Mouse (Mus musculus) forebrain, embryonic 11.5 days (tissue): Measurements from ENCODE around the gene Sdccag8. TPM values are rescaled to one million over a fixed set of nuclear protein-coding genes. Genes with fewer than 3 reads are reported as not detected.

ENCODE experiments used
- ATAC-seq: fragments of 200-750 bp; cut with Nextera tagmentation; replicated peaks from 2 replicates; pipeline ENCODE4 v1.8.0; 2017; ENCODE audit warnings: moderate TSS enrichment; ENCODE audit not compliant: low FRiP score
- DNase-seq: peaks from one replicate; pipeline ENCODE4 v3.0.0-alpha.2; 2017; ENCODE audit warnings: low spot score
- H3K27ac ChIP-seq: fragments of 300-500 bp; sonication (generic); 2 replicates; pipeline ENCODE4 v1.5.1; 2014; ENCODE audit warnings: low read depth, low read length
- H3K27me3 ChIP-seq: fragments of 300-500 bp; sonication (generic); 2 replicates; pipeline ENCODE4 v1.6.1; 2014; ENCODE audit warnings: mild to moderate bottlenecking, low read length, mixed read lengths; ENCODE audit not compliant: control insufficient read depth, insufficient read depth
- H3K36me3 ChIP-seq: fragments of 300-500 bp; sonication (generic); 2 replicates; pipeline ENCODE4 v1.6.1; 2014; ENCODE audit warnings: mild to moderate bottlenecking, low read length, moderate library complexity, mixed read lengths; ENCODE audit not compliant: control insufficient read depth, insufficient read depth
- H3K4me1 ChIP-seq: fragments of 300-500 bp; sonication (generic); replicated peaks from 2 replicates; pipeline ENCODE4 v1.6.1; 2014; ENCODE audit warnings: low read length, mixed read lengths; ENCODE audit not compliant: control insufficient read depth, insufficient read depth
- H3K4me2 ChIP-seq: fragments of 300-500 bp; sonication (generic); 2 replicates; pipeline ENCODE4 v1.6.1; 2014; ENCODE audit warnings: low read depth, mild to moderate bottlenecking, low read length, moderate library complexity, mixed read lengths; ENCODE audit not compliant: severe bottlenecking
- H3K4me3 ChIP-seq: fragments of 300-500 bp; sonication (generic); 2 replicates; pipeline ENCODE4 v1.5.1; 2014; ENCODE audit warnings: low read depth, low read length
- H3K9ac ChIP-seq: fragments of 300-500 bp; sonication (generic); 2 replicates; pipeline ENCODE4 v1.6.1; 2014; ENCODE audit warnings: low read length
- H3K9me3 ChIP-seq: fragments of 300-500 bp; sonication (generic); 2 replicates; pipeline ENCODE4 v1.6.1; 2016; ENCODE audit warnings: low read length, mixed read lengths; ENCODE audit not compliant: control insufficient read depth
- WGBS: fragments of 180-500 bp; shearing (Covaris S2); extraction: QIAGEN DNeasy Blood & Tissue Kit; methylation state at CpG from one replicate; pipeline ENCODE4 v1.1.7; 2014; 5-methylcytosine and 5-hydroxymethylcytosine counted together
- polyA plus RNA-seq: library from polyadenylated mRNA; unstranded; fragments of >200 nt; fragmentation: Nextera tagmentation; extraction: Ambion mirVana; gene quantifications from 2 replicates; pipeline ENCODE4 v1.2.1, GENCODE M21; 2014

The Sdccag8 gene
- polyA plus RNA-seq, 1 experiment from 2014 or later, result 21.1 TPM

DNA sequence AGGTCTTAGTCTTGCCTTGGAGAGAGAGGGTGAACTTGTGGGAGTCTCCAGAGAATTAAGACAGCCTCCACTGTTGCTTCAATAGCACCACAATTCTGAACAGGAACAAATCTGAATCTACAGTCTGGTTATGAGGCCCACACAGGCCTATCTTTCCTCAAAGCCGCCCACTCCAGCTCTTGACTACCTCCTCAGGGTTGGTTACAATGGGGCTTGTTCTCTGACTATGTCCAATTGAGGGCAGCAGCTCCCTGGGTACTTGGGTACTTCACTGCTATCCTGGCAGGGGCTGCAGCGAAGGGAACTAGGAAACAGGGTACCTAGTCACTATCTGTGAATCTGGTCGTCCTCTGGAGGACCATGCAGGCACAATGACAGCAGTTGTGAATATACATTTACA lies 213.2 kb downstream of the Sdccag8 start:
- Histone ChIP-seq H3K4me1 (no peaks in the 10 kb centered on the region), H3K4me2 (no peak overlapping the region), H3K9ac (no peak overlapping the region), H3K36me3 (peaks cover 2% of the 10 kb centered on the region; the same call in 1 of the 2 replicates), H3K27me3 (no peaks in the 10 kb centered on the region), H3K9me3 (no peaks in the 10 kb centered on the region), H3K4me3 (no peak overlapping the region), H3K27ac (no peak overlapping the region)
- WGBS, result 95% methylated on average over 3 of the region's 3 CpGs
- no peak for DNase-seq
- ATAC-seq, result no peak

DNA sequence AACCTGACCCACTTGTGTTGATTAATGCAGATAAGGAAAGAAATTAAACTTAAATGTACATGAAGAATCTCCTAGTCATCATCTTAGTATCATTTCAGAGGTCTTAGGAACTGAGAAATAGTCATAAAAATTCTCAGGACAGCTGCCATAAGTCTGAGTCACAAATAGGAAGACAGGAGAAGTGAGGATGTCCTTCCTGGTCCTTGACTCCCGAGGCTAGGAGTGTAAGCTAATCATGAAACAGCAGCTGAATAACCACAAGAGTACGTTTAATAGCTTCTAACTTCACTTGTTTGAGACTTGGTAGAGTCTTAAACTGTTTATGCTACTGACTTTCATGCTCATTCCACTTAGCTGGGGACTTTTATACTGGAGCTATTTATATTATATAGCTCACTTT lies 214.6 kb downstream of the Sdccag8 start:
- 84% methylated on average over 2 of the region's 2 CpGs for WGBS
- no peak for ATAC-seq

DNA sequence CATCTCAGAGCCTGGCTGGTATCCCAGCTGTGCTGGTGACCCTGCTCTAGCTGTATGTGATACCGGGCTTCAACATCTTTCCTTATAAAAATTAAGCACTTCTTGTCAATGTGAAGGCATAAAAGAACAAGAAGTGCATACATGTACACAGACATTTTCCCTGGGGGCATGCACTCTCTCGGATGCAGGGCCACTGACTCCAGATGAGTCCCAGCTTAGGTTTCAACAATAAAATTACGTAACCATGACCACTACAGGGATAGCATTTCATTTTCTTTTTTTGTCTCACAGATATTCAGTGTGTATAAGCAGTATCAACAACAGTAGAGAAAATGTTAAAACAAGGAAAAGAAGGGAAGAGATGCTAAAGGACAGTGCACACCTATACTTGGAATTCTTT lies 216.2 kb downstream of the Sdccag8 start:
- Histone ChIP-seq H3K4me3 (no peak overlapping the region), H3K36me3 (peaks cover 2% of the 10 kb centered on the region; the same call in 1 of the 2 replicates), H3K9me3 (no peaks in the 10 kb centered on the region), H3K27me3 (no peaks in the 10 kb centered on the region), H3K9ac (no peak overlapping the region), H3K27ac (no peak overlapping the region), H3K4me2 (no peak overlapping the region), H3K4me1 (no peaks in the 10 kb centered on the region)
- no peak for ATAC-seq
- 82% methylated on average over 3 of the region's 3 CpGs for WGBS
- no peak for DNase-seq

More for the DNA sequence above, 214.6 kb downstream of the Sdccag8 start:
- Histone ChIP-seq H3K9me3 (no peaks in the 10 kb centered on the region), H3K27ac (no peak overlapping the region), H3K4me1 (no peaks in the 10 kb centered on the region), H3K36me3 (peaks cover 2% of the 10 kb centered on the region; the same call in 1 of the 2 replicates), H3K9ac (no peak overlapping the region), H3K4me3 (no peak overlapping the region), H3K27me3 (no peaks in the 10 kb centered on the region), H3K4me2 (no peak overlapping the region)
- DNase-seq, result no peak

DNA sequence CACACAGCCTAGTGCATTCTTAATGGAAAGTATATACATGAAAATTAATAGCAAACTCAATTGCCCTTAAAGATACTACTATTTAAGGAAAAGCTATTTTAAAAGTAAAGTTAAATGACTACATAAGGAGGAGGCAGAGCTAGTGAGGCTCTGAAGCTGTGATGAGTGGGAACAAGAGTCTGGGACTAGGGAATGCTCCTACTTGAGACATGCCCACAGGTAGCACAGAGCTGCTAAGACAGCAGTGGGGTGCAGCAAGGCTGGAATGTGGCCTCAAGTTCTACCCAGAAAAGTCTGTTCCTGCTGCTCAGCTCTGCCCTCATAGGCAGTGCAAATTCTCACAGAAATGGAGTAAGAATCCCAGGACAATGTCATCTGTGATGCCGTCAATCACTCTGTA lies 216.7 kb downstream of the Sdccag8 start:
- no peaks in the 10 kb centered on the region for H3K27me3 ChIP-seq
- no peak for ATAC-seq
- H3K9ac ChIP-seq, result no peak overlapping the region
- WGBS, result 89% methylated on average over 1 of the region's 1 CpGs
- H3K4me2 ChIP-seq, result no peak overlapping the region
- no peak overlapping the region for H3K27ac ChIP-seq
- H3K36me3 ChIP-seq, result peaks cover 2% of the 10 kb centered on the region; the same call in 1 of the 2 replicates
- no peaks in the 10 kb centered on the region for H3K4me1 ChIP-seq
- no peak overlapping the region for H3K4me3 ChIP-seq
- DNase-seq, result no peak
- H3K9me3 ChIP-seq, result no peaks in the 10 kb centered on the region

DNA sequence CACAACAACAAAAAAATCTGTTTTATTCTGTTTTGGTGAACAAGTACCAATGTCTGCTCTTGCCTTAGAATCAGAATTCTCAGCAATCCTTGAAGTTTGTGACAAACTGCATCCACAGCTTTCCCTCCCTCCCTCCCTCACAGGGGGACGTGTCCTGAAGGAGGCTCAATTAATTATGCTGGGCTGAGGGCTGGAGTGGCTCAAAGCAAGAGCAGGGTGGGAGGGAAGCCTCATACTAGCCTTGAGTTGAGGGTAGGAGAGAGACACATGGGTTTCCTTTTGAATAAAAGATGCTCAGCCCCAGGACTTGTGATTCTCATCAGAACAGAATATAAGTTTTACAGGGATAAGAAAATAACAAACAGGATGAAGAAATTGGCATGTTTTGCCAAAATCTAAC lies 217.8 kb downstream of the Sdccag8 start:
- DNase-seq (no peak), ATAC-seq (no peak)
- Histone ChIP-seq H3K9me3 (no peaks in the 10 kb centered on the region), H3K4me2 (no peak overlapping the region), H3K27me3 (no peaks in the 10 kb centered on the region), H3K36me3 (peaks cover 2% of the 10 kb centered on the region; the same call in 1 of the 2 replicates), H3K4me3 (no peak overlapping the region), H3K4me1 (no peaks in the 10 kb centered on the region), H3K27ac (no peak overlapping the region), H3K9ac (no peak overlapping the region)
- 7% methylated on average over 1 of the region's 1 CpGs for WGBS

DNA sequence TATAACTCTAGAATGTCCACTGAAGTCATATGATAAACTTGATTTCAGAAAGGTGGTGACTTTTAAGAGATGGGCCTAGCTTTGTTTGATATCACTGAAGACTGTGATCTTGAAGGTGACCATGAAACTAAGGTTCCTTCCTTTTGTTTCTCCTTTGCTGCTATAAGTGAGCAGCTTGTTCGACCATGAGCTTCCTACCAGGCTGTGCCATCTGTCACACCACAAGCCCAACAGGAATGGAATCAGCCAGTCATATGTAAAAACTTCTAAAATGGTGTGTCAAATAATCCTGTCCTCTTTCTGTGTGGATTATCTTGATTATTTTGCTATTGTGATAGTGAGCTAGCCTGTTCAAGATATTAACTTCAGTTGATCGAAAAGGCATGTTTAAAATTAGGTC lies 221.0 kb downstream of the Sdccag8 start:
- peaks cover 2% of the 10 kb centered on the region; the same call in 1 of the 2 replicates for H3K36me3 ChIP-seq
- no peaks in the 10 kb centered on the region for H3K27me3 ChIP-seq
- H3K9ac ChIP-seq, result no peak overlapping the region
- no peak for DNase-seq
- H3K4me2 ChIP-seq, result no peak overlapping the region
- no peak for ATAC-seq
- no peak overlapping the region for H3K4me3 ChIP-seq
- no peaks in the 10 kb centered on the region for H3K9me3 ChIP-seq
- H3K4me1 ChIP-seq, result no peaks in the 10 kb centered on the region
- no peak overlapping the region for H3K27ac ChIP-seq
- WGBS, result 82% methylated on average over 2 of the region's 2 CpGs

DNA sequence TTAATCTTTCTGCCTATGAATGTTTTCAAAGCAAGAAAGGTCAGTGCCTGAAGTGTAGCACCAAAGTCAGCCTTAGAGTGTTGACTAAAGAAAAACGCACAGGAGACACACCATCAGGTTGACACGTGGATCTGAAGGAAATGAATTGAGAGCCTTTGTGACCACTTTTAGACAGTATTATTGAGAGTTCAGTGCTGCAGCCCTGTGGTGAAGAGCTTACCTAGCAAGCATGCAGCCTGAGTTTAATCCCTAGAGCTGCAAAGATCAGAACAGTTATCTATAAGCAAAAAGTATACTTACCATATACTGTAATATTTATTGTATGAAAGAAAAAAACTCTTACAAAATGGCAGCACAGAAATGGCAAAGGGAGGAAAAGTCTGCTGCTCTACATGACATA lies 223.9 kb downstream of the Sdccag8 start:
- no peaks in the 10 kb centered on the region for H3K9me3 ChIP-seq
- ATAC-seq (no peak), DNase-seq (no peak)
- no peak overlapping the region for H3K27ac ChIP-seq
- H3K36me3 ChIP-seq, result no peaks in the 10 kb centered on the region
- H3K4me2 ChIP-seq, result no peak overlapping the region
- WGBS, result 49% methylated on average over 2 of the region's 2 CpGs
- H3K9ac ChIP-seq, result no peak overlapping the region
- H3K4me1 ChIP-seq, result no peaks in the 10 kb centered on the region
- H3K27me3 ChIP-seq, result no peaks in the 10 kb centered on the region
- no peak overlapping the region for H3K4me3 ChIP-seq

DNA sequence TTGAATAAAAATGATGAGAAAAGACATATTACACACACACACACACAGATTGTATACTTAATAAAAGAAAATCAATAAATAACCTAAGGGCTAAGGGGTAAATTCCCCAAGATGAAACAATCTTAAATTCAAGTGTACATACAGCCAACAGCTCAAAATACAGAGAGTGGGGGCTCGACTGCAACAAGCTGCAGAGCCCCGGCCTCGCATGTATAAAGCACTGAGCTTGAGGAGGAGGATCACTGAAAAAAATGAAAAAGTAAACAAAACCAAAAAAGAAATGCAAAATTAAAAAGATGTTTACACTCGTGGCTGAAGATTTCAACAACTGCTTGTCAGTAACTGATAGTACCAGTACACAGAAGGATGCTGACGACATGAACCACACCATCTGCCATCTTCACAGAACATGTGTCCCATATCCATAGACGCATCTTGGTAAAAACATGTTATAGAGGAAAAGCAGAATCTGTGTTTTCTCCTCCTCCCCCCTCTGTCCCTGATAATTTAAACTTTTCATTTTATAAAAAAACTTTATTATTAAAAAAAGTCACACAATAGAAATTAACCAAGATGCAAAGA lies 224.7 kb downstream of the Sdccag8 start:
- Histone ChIP-seq H3K36me3 (no peaks in the 10 kb centered on the region), H3K4me3 (no peak overlapping the region), H3K4me2 (no peak overlapping the region), H3K27ac (no peak overlapping the region), H3K27me3 (no peaks in the 10 kb centered on the region), H3K4me1 (no peaks in the 10 kb centered on the region), H3K9ac (no peak overlapping the region), H3K9me3 (no peaks in the 10 kb centered on the region)
- ATAC-seq, result no peak
- DNase-seq, result no peak
- 82% methylated on average over 6 of the region's 6 CpGs for WGBS

DNA sequence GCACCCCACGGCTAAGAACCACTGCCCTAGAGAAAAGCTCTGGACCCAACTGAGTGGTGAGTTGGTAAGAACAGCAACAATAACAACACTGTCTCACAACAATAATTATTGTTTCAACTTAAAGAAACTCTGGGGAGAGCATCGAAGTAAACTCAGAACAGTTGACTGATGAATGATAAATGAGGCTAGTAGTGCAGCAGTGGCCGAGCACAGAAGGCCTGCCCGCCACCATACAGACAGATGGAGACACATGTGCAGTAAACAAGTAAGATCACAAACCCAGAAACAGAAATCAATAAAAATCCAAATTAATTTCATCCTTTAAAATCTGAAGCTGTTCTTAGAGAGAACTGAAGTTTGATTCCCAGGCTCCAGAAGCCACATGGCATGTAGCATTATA lies 225.6 kb downstream of the Sdccag8 start:
- ATAC-seq, result no peak
- no peaks in the 10 kb centered on the region for H3K36me3 ChIP-seq
- no peak overlapping the region for H3K27ac ChIP-seq
- H3K4me1 ChIP-seq, result no peaks in the 10 kb centered on the region
- no peak overlapping the region for H3K9ac ChIP-seq
- no peaks in the 10 kb centered on the region for H3K27me3 ChIP-seq
- H3K4me3 ChIP-seq, result no peak overlapping the region
- 60% methylated on average over 4 of the region's 4 CpGs for WGBS
- no peak for DNase-seq
- H3K9me3 ChIP-seq, result no peaks in the 10 kb centered on the region
- no peak overlapping the region for H3K4me2 ChIP-seq
